Mouse (Mus musculus) ES-E14 (cell line): ENCODE data around the gene Ctsw. TPM values are rescaled to one million over a fixed set of nuclear protein-coding genes. Genes with fewer than 3 reads are reported as not detected.

Source experiments
- DNase-seq: peaks from one replicate; pipeline ENCODE4 v3.0.0-alpha.2; 2013; ENCODE audit warnings: low read depth, low spot score
- H3K27ac ChIP-seq: 2 replicates; pipeline ENCODE4 v1.5.1; 2012; ENCODE audit warnings: low read depth, mild to moderate bottlenecking, low read length, moderate library complexity, mixed read lengths; ENCODE audit not compliant: poor library complexity, insufficient read depth, severe bottlenecking
- H3K36me3 ChIP-seq: 2 replicates; pipeline ENCODE4 v1.6.1; 2012; ENCODE audit warnings: mild to moderate bottlenecking, low read length, moderate library complexity, mixed read lengths; ENCODE audit not compliant: control insufficient read depth, poor library complexity, insufficient read depth, severe bottlenecking
- H3K4me1 ChIP-seq, 2 experiments: fragments of 150-350 bp in 1 of 2; sonication (generic) in 1 of 2; 2 replicates each; pipeline ENCODE4 v1.6.1; 2012; ENCODE audit warnings: low read length in 2 of 2, mild to moderate bottlenecking in 1 of 2, mixed read lengths in 1 of 2; ENCODE audit not compliant: control insufficient read depth in 2 of 2, insufficient read depth in 2 of 2, poor library complexity in 1 of 2
- H3K4me3 ChIP-seq, 2 experiments: fragments of 150-350 bp in 1 of 2; sonication (generic) in 1 of 2; 2 replicates each; pipeline ENCODE4 v1.5.1; 2012; ENCODE audit warnings: low read length in 2 of 2, low read depth in 1 of 2, mild to moderate bottlenecking in 1 of 2, mixed read lengths in 1 of 2; ENCODE audit not compliant: insufficient read depth in 1 of 2, poor library complexity in 1 of 2, severe bottlenecking in 1 of 2
- H3K9ac ChIP-seq: 2 replicates; pipeline ENCODE4 v1.6.1; 2012; ENCODE audit warnings: low read depth, mild to moderate bottlenecking, low read length, mixed read lengths; ENCODE audit not compliant: poor library complexity, insufficient read depth, severe bottlenecking
- H3K9me3 ChIP-seq: fragments of 150-350 bp; sonication (generic); 2 replicates; pipeline ENCODE4 v1.6.1; 2012; ENCODE audit warnings: low read depth, mild to moderate bottlenecking, low read length; ENCODE audit not compliant: control insufficient read depth, insufficient read depth
- CHD2 ChIP-seq: IDR thresholded peaks from 2 replicates; pipeline ENCODE4 v1.6.1; 2014; ENCODE audit warnings: mild to moderate bottlenecking, low read depth, low read length, inconsistent platforms
- HCFC1 ChIP-seq: IDR thresholded peaks from 2 replicates; pipeline ENCODE4 v1.6.1; 2012; ENCODE audit warnings: low read length, inconsistent platforms, borderline replicate concordance; ENCODE audit not compliant: insufficient read depth
- MAFK ChIP-seq: IDR thresholded peaks from 2 replicates; pipeline ENCODE4 v1.6.1; 2014; ENCODE audit warnings: mild to moderate bottlenecking, low read depth, low read length, inconsistent platforms; ENCODE audit not compliant: insufficient read depth
- ZC3H11A ChIP-seq: IDR thresholded peaks from 2 replicates; pipeline ENCODE4 v1.6.1; 2012; ENCODE audit warnings: low read depth, mild to moderate bottlenecking, inconsistent platforms, low read length, borderline replicate concordance
- ZNF384 ChIP-seq: IDR thresholded peaks from 2 replicates; pipeline ENCODE4 v1.6.1; 2012; ENCODE audit warnings: low read depth, low read length, inconsistent platforms
- in situ Hi-C, 2 experiments: fragments of 600-800 bp; cut with MboI; formaldehyde crosslinking; loops; one replicate each; pipeline ENCODE4 v1.15.1; 2025; ENCODE audit warnings: low sequenced_read_pairs in 2 of 2, inconsistent platforms in 1 of 2; ENCODE audit not compliant: unreplicated experiment in 2 of 2
- total RNA-seq: library from RNA; depleted of rRNA; stranded (reverse); fragments of 300-350 nt; gene quantifications from 2 replicates; pipeline ENCODE4 v1.2.3, GENCODE M21; 2012

Ctsw gene
- total RNA-seq, 1 experiment, result 4.5 TPM

DNA sequence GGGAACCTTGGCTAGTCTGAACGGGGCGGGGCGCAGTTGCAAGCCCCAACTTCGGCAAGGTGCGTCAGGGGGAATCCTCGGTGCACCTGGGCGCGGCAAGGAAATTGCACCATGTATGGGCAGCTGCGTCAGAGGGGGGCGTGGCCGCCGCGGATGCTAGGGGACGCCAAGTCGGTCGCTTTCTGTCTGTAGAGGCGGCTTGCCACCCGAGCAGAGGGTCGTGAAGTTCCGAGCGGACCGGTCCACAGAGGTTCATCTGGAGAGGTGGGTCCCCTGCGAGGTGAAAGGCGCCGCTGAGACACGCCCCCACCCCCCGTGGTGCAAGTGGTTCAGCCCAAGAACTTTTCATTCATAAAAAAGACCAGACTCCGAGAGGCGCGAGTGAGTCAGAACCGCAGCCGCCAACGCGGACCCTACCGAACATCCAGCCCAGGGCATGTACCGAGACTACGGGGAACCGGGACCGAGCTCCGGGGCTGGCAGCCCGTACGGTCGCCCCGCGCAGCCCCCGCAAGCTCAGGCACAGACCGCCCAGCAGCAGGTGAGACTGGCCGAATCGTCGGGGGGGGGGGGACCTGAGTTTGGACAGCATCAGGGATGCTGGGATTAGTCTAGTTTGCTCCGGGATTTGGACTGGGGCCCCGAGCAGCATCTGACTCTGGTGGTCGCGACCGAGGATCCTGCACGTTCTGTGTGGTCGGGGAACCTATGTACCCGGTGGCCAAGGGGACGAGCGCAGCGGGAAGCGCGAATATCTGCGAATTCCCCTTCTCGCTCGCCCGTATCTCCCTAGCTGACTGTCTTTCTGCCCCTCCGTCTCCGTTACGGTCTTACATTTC lies 20.6 kb downstream of the Ctsw start, which contains the start of gene Fosl1:
TSS of gene Fosl1 (plus strand) at position 33 of the 839 bp plus-strand sequence.
- peak; percentile 56 for DNase-seq
- H3K4me1 ChIP-seq, result peaks cover 0 to 3% of the 10 kb centered on the region in 2 experiments; a peak in 1 of 4 replicates
- H3K9ac ChIP-seq, result peak within 1 kb of the TSS; percentile 60
- in situ Hi-C loops, result no loop called here
- H3K9me3 ChIP-seq, result no peaks in the 10 kb centered on the region
- TF ChIP-seq ZNF384, result no peak
- TF ChIP-seq ZC3H11A, result no peak
- TF ChIP-seq HCFC1, result no peak
- no peak for TF ChIP-seq CHD2
- no peak for TF ChIP-seq MAFK
- no peaks in the 10 kb centered on the region for H3K36me3 ChIP-seq
- H3K27ac ChIP-seq, result no peak within 1 kb of the TSS
- peak within 1 kb of the TSS; percentile 71 to 77 for H3K4me3 ChIP-seq

GRCm38 (mm10) chr19:5445747-5446146 lies 22.6 kb downstream of the Ctsw start:
- Histone ChIP-seq H3K27ac (no peak overlapping the region), H3K9me3 (no peaks in the 10 kb centered on the region), H3K36me3 (no peaks in the 10 kb centered on the region), H3K9ac (no peak overlapping the region), H3K4me3 (no peak overlapping the region), H3K4me1 (peaks cover 0 to 3% of the 10 kb centered on the region in 2 experiments; a peak in 1 of 4 replicates)
- DNase-seq, result no peak
- in situ Hi-C loops, result no loop called here
- TF ChIP-seq ZC3H11A (no peak), HCFC1 (no peak), MAFK (no peak), ZNF384 (no peak), CHD2 (no peak)

- in situ Hi-C loops, result no loop called here
- Histone ChIP-seq H3K4me3 (no peak overlapping the region), H3K27ac (no peak overlapping the region), H3K36me3 (no peaks in the 10 kb centered on the region), H3K9me3 (no peaks in the 10 kb centered on the region), H3K9ac (no peak overlapping the region), H3K4me1 (peaks cover 0 to 3% of the 10 kb centered on the region in 2 experiments; a peak in 1 of 4 replicates)
- TF ChIP-seq CHD2 (no peak), MAFK (no peak), ZNF384 (no peak), ZC3H11A (no peak), HCFC1 (no peak)
- no peak for DNase-seq
These were observed 23.4 kb downstream of the Ctsw start for GRCm38 (mm10) chr19:5444954-5445353.

DNA sequence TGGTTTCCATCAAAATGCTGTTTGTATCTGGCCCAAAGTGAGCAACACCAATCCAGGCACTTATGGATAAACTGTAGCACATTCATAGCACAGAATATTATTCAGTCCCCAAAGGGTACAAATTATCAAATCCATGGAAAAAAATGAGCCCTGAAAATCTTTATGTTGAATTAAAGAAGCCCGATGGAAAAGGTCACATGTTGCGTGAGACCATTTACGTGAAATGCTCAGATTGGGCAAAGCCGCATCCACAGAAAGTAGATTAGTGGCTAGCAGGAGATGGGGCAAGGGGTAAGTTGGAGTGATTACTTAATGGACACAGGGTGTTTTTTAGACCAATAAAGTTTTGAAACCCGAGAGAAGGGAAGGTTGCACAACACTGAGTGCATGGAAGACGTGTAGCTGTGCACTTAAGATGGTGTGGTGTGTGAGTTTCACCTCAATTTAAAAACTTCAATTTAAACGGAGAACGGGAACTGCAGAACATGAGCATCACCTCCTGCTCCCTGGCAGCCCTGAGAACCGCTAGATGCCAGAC lies 23.9 kb downstream of the Ctsw start:
- Histone ChIP-seq H3K4me1 (peaks cover 0 to 3% of the 10 kb centered on the region in 2 experiments; a peak in 1 of 4 replicates), H3K27ac (no peak overlapping the region), H3K4me3 (no peak overlapping the region), H3K9ac (no peak overlapping the region), H3K36me3 (no peaks in the 10 kb centered on the region), H3K9me3 (no peaks in the 10 kb centered on the region)
- in situ Hi-C loops, result no loop called here
- no peak for DNase-seq
- TF ChIP-seq HCFC1 (no peak), CHD2 (no peak), MAFK (no peak), ZNF384 (no peak), ZC3H11A (no peak)
